Mouse (Mus musculus) testis, adult 2 months (tissue): ENCODE data around the gene Gm7257.

Experiments used
- CTCF ChIP-seq: fragments of 200-500 bp; IDR thresholded peaks from 2 replicates; pipeline ENCODE4 v1.5.1; 2012; ENCODE audit warnings: low read depth, mild to moderate bottlenecking, inconsistent platforms, low read length, moderate library complexity; ENCODE audit not compliant: control insufficient read depth, insufficient read depth, insufficient replicate concordance
- POLR2A ChIP-seq: fragments of 200-500 bp; IDR thresholded peaks from 2 replicates; pipeline ENCODE4 v1.6.1; 2012; ENCODE audit warnings: low read depth, mild to moderate bottlenecking, inconsistent platforms, low read length, moderate library complexity; ENCODE audit not compliant: control insufficient read depth

DNA sequence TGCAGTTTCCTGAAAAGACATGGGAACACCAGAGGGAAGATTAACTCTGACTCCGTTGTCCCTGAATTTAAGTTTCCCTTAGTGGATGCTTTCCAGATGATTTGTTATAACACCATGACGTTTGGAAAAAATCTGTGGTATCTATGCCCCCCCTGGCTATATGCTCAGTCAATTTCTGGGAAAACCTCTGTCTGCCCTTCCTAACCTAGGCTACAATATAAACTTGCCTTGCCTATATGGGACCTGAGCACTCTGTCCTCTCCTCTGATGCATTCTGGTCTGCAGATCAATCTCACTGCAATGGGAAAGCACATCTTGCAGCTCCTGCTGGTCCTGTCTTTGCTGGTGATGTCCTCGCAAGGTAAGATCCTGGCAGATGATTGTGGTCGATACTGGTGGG is at the start of gene Gm7257:
- TF ChIP-seq CTCF (no peak), POLR2A (no peak)
